Mouse (Mus musculus): ENCODE results near the gene Ccdc88b.

- TF ChIP-seq GATA1 (IDR thresholded peaks at IDR 0.05; ENCODE audit: borderline replicate concordance, low read length): no peak
- no peak for TF ChIP-seq FLI1 (IDR thresholded peaks at IDR 0.05; ENCODE audit: low read length)
Observed at GRCm38 (mm10) chr19:6841292-6841597, 16.8 kb downstream of the Ccdc88b start.
